ENCODE assay signal across 12 mouse cellular contexts in the genomic region with DNA sequence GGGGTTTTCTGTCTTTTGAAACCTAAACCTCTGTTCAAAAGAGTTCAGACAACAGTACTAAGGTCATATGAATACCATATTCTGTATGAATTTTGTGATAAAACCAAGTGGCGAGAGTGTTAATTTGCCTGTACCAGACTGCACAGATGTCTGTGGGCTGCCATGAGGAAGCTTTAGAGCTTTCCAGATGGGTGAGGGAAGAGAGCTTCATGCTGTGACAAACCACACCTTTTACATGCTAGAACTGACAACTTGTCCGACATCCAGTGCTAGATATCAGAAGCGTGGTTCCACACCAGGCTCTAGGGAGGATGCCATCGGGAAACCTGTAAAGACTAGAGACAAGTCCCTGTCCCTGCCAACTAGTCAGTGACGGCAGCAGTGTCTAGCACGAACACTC.
DNase-seq lines count a peak whose midpoint lies in the region; ATAC-seq lines count a peak whose summit lies in the region.
"Had no signal": no experiment of that assay in that cellular context is flagged by ENCODE, and none has a peak within 500 bp of the region (broad histone marks: within the 10 kb centered on the region; RNA-seq: fewer than 3 reads in every experiment).

No protein-coding gene starts in this region.

- no peak overlapping the region for H3K4me3 ChIP-seq in hindbrain, embryonic 12.5 days
- H3K4me3 ChIP-seq: limb, embryonic 10.5 days; myocyte; neural tube, embryonic 15.5 days had no signal

- H3K27ac ChIP-seq in hindbrain, embryonic 12.5 days = no peak overlapping the region
- H3K27ac ChIP-seq: limb, embryonic 10.5 days; neural tube, embryonic 15.5 days had no signal

- H3K27me3 ChIP-seq in hindbrain, embryonic 12.5 days = no peaks in the 10 kb centered on the region
- H3K27me3 ChIP-seq: neural tube, embryonic 15.5 days had no signal

- DNase-seq in left cerebral cortex, adult 11 months (ENCODE audit: low spot score) = peak; percentile 33
- no peak for DNase-seq in left cerebral cortex, postnatal 4 days
- DNase-seq in layer of hippocampus, adult 18-20 months (ENCODE audit: low spot score in 2 of 2) = peak; percentile 41 to 65
- peak; percentile 12 to 38 for DNase-seq in layer of hippocampus, postnatal 36 days
- DNase-seq in telencephalon, adult 2 months (ENCODE audit: low read depth, low spot score) = peak; percentile 45
- DNase-seq in urinary bladder, adult 2 months (ENCODE audit: low spot score) = no peak
- DNase-seq: thymus, postnatal 36 days had no signal

- H3K9ac ChIP-seq in hindbrain, embryonic 12.5 days = no peak overlapping the region
- H3K9ac ChIP-seq: neural tube, embryonic 15.5 days had no signal

- no peaks in the 10 kb centered on the region for H3K9me3 ChIP-seq in hindbrain, embryonic 12.5 days (replicated peaks)
- H3K9me3 ChIP-seq: limb, embryonic 10.5 days; neural tube, embryonic 15.5 days had no signal

- 69% methylated on average over 6 of the region's 6 CpGs for WGBS in hindbrain, embryonic 12.5 days

- no peak for ATAC-seq in hindbrain, embryonic 12.5 days (ENCODE audit: low FRiP score)

- no peak overlapping the region for H3K4me2 ChIP-seq in hindbrain, embryonic 12.5 days (replicated peaks)
- H3K4me2 ChIP-seq: liver, embryonic 11.5 days; neural tube, embryonic 15.5 days had no signal

- no peaks in the 10 kb centered on the region for H3K4me1 ChIP-seq in hindbrain, embryonic 12.5 days
- H3K4me1 ChIP-seq: limb, embryonic 10.5 days; neural tube, embryonic 15.5 days had no signal

- intact Hi-C loops in left cerebral cortex, postnatal 4 days (cut with DNase I) = loop anchor here (5.0 to 10.0 kb wide), 3 partner anchors 254 to 496 kb away; partner anchors contain the start of gene Tbx20

- no peaks in the 10 kb centered on the region for H3K36me3 ChIP-seq in hindbrain, embryonic 12.5 days
- H3K36me3 ChIP-seq: limb, embryonic 10.5 days; neural tube, embryonic 15.5 days had no signal

Comparison
In these comparisons a context has a peak if more than half of its experiments do, and no peak if none do; other contexts are left out.
1. DNase-seq: peak in left cerebral cortex, adult 11 months (single experiment), layer of hippocampus, adult 18-20 months (2 of 2), layer of hippocampus, postnatal 36 days (2 of 2) and telencephalon, adult 2 months (single experiment); none in left cerebral cortex, postnatal 4 days (single experiment) and urinary bladder, adult 2 months (single experiment).